Mouse (Mus musculus) limb, embryonic 14.5 days (tissue): ENCODE results near the gene Dph7. TPM values are rescaled to one million over a fixed set of nuclear protein-coding genes. Genes with fewer than 3 reads are reported as not detected.

Experiments used
- ATAC-seq: fragments of 200-750 bp; cut with Nextera tagmentation; 2 replicates; pipeline ENCODE4 v1.8.0; 2017; ENCODE audit warnings: low read depth, moderate number of reproducible peaks, moderate TSS enrichment; ENCODE audit not compliant: low FRiP score
- DNase-seq: peaks from one replicate; pipeline ENCODE4 v3.0.0-alpha.2; 2015; ENCODE audit warnings: low spot score
- H3K27ac ChIP-seq: fragments of 300-500 bp; sonication (generic); replicated peaks from 2 replicates; pipeline ENCODE4 v1.5.1; 2014; ENCODE audit warnings: low read depth, mild to moderate bottlenecking, low read length, moderate library complexity, mixed read lengths
- H3K27me3 ChIP-seq: fragments of 300-500 bp; sonication (generic); 2 replicates; pipeline ENCODE4 v1.6.1; 2014; ENCODE audit warnings: low read length, mixed read lengths; ENCODE audit not compliant: control insufficient read depth, insufficient read depth
- H3K36me3 ChIP-seq: fragments of 300-500 bp; sonication (generic); 2 replicates; pipeline ENCODE4 v1.6.1; 2014; ENCODE audit warnings: mild to moderate bottlenecking, low read length, moderate library complexity, mixed read lengths; ENCODE audit not compliant: control insufficient read depth, insufficient read depth
- H3K4me1 ChIP-seq: fragments of 300-500 bp; sonication (generic); 2 replicates; pipeline ENCODE4 v1.6.1; 2014; ENCODE audit warnings: antibody characterized with exemption, low read length, mixed read lengths; ENCODE audit not compliant: control insufficient read depth, insufficient read depth
- H3K4me2 ChIP-seq: fragments of 300-500 bp; sonication (generic); replicated peaks from 2 replicates; pipeline ENCODE4 v1.6.1; 2014; ENCODE audit warnings: low read depth, mild to moderate bottlenecking, low read length, moderate library complexity; ENCODE audit not compliant: severe bottlenecking
- H3K4me3 ChIP-seq: fragments of 300-500 bp; sonication (generic); replicated peaks from 2 replicates; pipeline ENCODE4 v1.5.1; 2014; ENCODE audit warnings: low read length
- H3K9ac ChIP-seq: fragments of 300-500 bp; sonication (generic); 2 replicates; pipeline ENCODE4 v1.6.1; 2014; ENCODE audit warnings: mild to moderate bottlenecking, low read depth, low read length, moderate library complexity; ENCODE audit not compliant: severe bottlenecking
- H3K9me3 ChIP-seq: fragments of 300-500 bp; sonication (generic); 2 replicates; pipeline ENCODE4 v1.6.1; 2016; ENCODE audit warnings: low read length; ENCODE audit not compliant: control insufficient read depth
- POLR2A ChIP-seq: fragments of 200-500 bp; IDR thresholded peaks from 2 replicates; pipeline ENCODE4 v1.8.0; 2012; ENCODE audit warnings: inconsistent platforms, mild to moderate bottlenecking, moderate library complexity, borderline replicate concordance; ENCODE audit not compliant: insufficient read depth, insufficient read length; ENCODE audit errors: extremely low read depth
- WGBS: fragments of 180-500 bp; shearing (Covaris S2); extraction: QIAGEN DNeasy Blood & Tissue Kit; methylation state at CpG from one replicate; pipeline ENCODE4 v1.1.7; 2014; 5-methylcytosine and 5-hydroxymethylcytosine counted together
- polyA plus RNA-seq, 2 experiments: library from polyadenylated mRNA; depleted of rRNA in 1 of 2; stranded (reverse) in 1 of 2; unstranded in 1 of 2; fragments of >200 nt; fragmentation: Nextera tagmentation in 1 of 2; extraction: Ambion mirVana in 1 of 2; gene quantifications; 2 replicates each; pipeline versions ENCODE4 v1.2.1 to v1.2.3; 2012 to 2014

Gene Dph7
- polyA plus RNA-seq, 2 experiments = 32.0 to 36.6 TPM

DNA sequence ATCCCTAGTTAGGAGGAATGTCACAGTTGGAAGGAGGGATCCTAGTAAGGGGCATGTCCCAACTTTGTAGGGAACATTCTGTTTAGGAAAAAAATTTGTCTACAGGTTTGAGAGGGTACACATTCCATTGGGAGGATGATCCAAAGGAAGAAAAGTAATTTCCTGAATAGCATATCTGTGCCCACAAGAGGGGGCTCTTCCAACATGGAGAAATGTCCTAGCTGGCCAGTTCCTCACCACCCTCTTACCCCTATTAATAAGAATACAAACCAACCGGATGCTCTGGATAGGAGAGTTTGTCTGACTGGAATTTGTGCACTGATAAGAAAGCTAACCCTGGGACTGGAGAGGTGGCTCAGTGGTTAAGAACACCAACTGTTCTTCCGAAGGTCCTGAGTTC lies 38.6 kb upstream of the Dph7 start:
- DNase-seq (no peak), ATAC-seq (no peak)
- H3K27me3 ChIP-seq = no peaks in the 10 kb centered on the region
- no peak overlapping the region for H3K27ac ChIP-seq
- TF ChIP-seq POLR2A = no peak
- H3K36me3 ChIP-seq = 0 out of 2 replicates have a peak, but pooled peaks cover 3% of the 10 kb centered on the region
- no peak overlapping the region for H3K9ac ChIP-seq
- no peak overlapping the region for H3K4me2 ChIP-seq
- 54% methylated on average over 2 of the region's 2 CpGs for WGBS
- H3K4me1 ChIP-seq = no peaks in the 10 kb centered on the region
- no peaks in the 10 kb centered on the region for H3K9me3 ChIP-seq
- no peak overlapping the region for H3K4me3 ChIP-seq

DNA sequence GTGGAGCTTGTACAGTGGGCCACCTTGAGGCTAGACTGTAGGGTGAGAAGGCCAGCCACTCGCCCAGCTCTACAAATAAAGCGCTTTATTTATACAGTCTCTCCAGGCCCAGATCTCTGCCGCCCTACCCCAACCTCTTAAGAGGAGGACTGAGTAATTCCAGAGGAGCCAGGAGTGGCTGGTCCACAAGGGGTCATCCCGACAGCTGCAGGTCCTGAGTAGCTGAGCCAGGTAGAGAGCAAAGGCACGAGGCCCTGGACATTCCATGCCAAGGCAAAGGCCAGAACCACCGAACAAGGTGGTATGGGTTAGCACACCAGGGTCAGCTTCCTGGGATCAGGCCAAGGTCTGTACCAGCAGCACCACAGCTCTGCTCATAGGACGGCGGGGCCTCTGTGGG lies 36.9 kb upstream of the Dph7 start:
- no peaks in the 10 kb centered on the region for H3K4me1 ChIP-seq
- no peak overlapping the region for H3K9ac ChIP-seq
- H3K4me3 ChIP-seq = no peak overlapping the region
- H3K27me3 ChIP-seq = no peaks in the 10 kb centered on the region
- 0 out of 2 replicates have a peak, but pooled peaks cover 3% of the 10 kb centered on the region for H3K36me3 ChIP-seq
- no peaks in the 10 kb centered on the region for H3K9me3 ChIP-seq
- H3K27ac ChIP-seq = no peak overlapping the region
- WGBS = 84% methylated on average over 8 of the region's 8 CpGs
- no peak for TF ChIP-seq POLR2A
- no peak overlapping the region for H3K4me2 ChIP-seq
- DNase-seq (no peak), ATAC-seq (no peak)

DNA sequence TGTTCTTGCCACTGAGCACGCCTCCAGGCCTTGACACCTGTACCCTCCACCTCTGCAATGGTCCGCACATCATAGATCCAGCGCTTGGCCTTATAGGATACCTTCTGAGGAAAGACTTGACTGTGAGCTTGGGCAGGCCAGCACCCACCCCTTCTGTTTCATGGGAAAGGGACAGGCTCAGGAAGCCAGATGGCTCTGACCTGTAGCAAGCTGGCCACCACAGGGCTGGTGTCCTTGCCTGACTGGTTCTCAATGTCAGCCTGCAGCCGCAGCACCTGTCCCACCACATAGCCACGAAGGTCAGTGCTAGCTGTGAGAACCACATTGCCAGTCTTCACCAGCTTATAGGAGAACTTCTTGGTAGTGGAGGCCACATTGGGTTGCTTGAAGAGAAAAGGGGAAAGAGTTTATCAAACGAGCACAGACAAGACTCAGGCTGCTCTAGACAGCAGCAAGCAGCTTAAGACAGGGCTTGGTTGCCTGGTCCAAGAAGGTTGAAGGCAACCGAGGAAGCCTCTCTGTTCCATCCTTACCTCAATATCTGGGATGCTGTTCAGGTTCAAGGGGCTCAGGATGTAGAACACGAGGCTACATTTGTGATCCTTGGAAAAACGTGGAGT lies 35.7 kb upstream of the Dph7 start:
- no peaks in the 10 kb centered on the region for H3K4me1 ChIP-seq
- H3K36me3 ChIP-seq = 0 out of 2 replicates have a peak, but pooled peaks cover 3% of the 10 kb centered on the region
- H3K27me3 ChIP-seq = no peaks in the 10 kb centered on the region
- no peak overlapping the region for H3K4me3 ChIP-seq
- WGBS = 74% methylated on average over 9 of the region's 9 CpGs
- H3K4me2 ChIP-seq = no peak overlapping the region
- no peak for TF ChIP-seq POLR2A
- DNase-seq = no peak
- no peak for ATAC-seq
- H3K9ac ChIP-seq = no peak overlapping the region
- H3K27ac ChIP-seq = no peak overlapping the region
- H3K9me3 ChIP-seq = no peaks in the 10 kb centered on the region

DNA sequence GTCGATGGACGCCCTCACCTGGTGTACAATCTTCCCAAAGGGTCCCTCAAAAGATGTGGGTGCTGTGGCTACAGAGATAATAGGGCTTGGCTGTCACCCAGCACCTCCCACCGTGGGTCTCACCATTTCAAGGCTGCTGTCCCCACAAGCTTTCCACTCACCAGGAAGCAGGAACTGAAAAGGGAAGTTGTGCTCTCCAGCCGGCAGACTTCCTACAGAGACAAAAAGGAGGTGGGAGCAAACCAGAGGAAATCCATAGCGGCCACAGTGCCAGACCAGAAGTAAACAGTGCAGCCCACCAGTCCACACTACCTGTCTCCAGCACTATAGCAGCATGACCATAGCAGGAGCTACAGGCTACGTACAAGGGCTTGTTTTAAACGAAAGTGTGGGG lies 35.2 kb upstream of the Dph7 start:
- H3K27ac ChIP-seq = no peak overlapping the region
- H3K27me3 ChIP-seq = no peaks in the 10 kb centered on the region
- H3K9ac ChIP-seq = no peak overlapping the region
- no peak overlapping the region for H3K4me2 ChIP-seq
- ATAC-seq (no peak), DNase-seq (no peak)
- TF ChIP-seq POLR2A = no peak
- no peaks in the 10 kb centered on the region for H3K9me3 ChIP-seq
- no peaks in the 10 kb centered on the region for H3K4me1 ChIP-seq
- no peak overlapping the region for H3K4me3 ChIP-seq
- 72% methylated on average over 7 of the region's 7 CpGs for whole genome bisulfite sequencing
- H3K36me3 ChIP-seq = 0 out of 2 replicates have a peak, but pooled peaks cover 3% of the 10 kb centered on the region

DNA sequence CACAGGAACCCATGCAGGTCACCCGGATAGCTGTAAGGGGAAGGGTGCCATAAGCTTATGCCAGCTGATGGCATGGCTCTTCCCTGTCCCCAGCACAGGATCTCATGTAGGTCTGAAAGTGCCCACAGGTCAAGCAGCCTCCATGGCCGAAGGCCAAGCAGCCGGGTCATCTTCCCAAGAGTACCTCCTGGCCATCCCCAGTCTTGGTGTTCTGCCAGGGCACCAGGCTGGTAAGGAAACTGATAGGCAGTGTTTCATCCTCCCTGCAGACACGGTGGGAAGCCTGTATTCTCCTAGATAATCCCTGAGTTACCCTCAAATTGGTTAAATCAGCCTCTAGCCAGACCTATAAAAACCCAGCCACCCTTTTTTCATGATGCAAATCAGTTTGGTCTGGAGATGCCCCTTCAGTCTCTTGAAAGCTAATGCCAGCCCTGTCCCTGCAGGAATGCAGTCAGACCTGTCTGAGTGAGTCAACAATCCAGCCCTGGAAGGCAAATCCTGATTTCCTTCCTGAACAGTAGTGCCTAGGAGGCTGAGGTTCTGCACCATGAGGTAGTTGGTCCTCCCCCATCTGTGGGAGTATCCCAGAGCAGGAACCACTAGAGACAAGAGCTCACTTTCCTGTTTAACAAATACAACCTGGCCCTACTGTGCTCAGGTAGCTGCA lies 34.3 kb upstream of the Dph7 start:
- no peaks in the 10 kb centered on the region for H3K27me3 ChIP-seq
- no peak for TF ChIP-seq POLR2A
- H3K4me2 ChIP-seq = no peak overlapping the region
- H3K27ac ChIP-seq = no peak overlapping the region
- no peak overlapping the region for H3K9ac ChIP-seq
- no peaks in the 10 kb centered on the region for H3K4me1 ChIP-seq
- WGBS = 65% methylated on average over 4 of the region's 4 CpGs
- no peak for ATAC-seq
- H3K4me3 ChIP-seq = no peak overlapping the region
- DNase-seq = no peak
- no peaks in the 10 kb centered on the region for H3K9me3 ChIP-seq
- 0 out of 2 replicates have a peak, but pooled peaks cover 3% of the 10 kb centered on the region for H3K36me3 ChIP-seq
